Mouse (Mus musculus) embryonic facial prominence, embryonic 14.5 days (tissue): ENCODE data around the gene Otulin. TPM values are rescaled to one million over a fixed set of nuclear protein-coding genes. Genes with fewer than 3 reads are reported as not detected.

Source experiments
- ATAC-seq: fragments of 200-750 bp; cut with Nextera tagmentation; 2 replicates; pipeline ENCODE4 v1.8.0; 2017; ENCODE audit warnings: low read depth, moderate number of reproducible peaks, moderate TSS enrichment
- DNase-seq: peaks from one replicate; pipeline ENCODE4 v3.0.0-alpha.2; 2015; ENCODE audit warnings: low spot score
- H3K27ac ChIP-seq: fragments of 300-500 bp; sonication (generic); replicated peaks from 2 replicates; pipeline ENCODE4 v1.5.1; 2014; ENCODE audit warnings: low read depth, mild to moderate bottlenecking, low read length, moderate library complexity
- H3K27me3 ChIP-seq: fragments of 300-500 bp; sonication (generic); replicated peaks from 2 replicates; pipeline ENCODE4 v1.6.1; 2014; ENCODE audit warnings: low read length; ENCODE audit not compliant: control insufficient read depth, insufficient read depth
- H3K36me3 ChIP-seq: fragments of 300-500 bp; sonication (generic); 2 replicates; pipeline ENCODE4 v1.6.1; 2014; ENCODE audit warnings: low read length, mixed read lengths; ENCODE audit not compliant: control insufficient read depth, insufficient read depth
- H3K4me1 ChIP-seq: fragments of 300-500 bp; sonication (generic); 2 replicates; pipeline ENCODE4 v1.6.1; 2014; ENCODE audit warnings: antibody characterized with exemption, low read length; ENCODE audit not compliant: control insufficient read depth, insufficient read depth
- H3K4me2 ChIP-seq: fragments of 300-500 bp; sonication (generic); 2 replicates; pipeline ENCODE4 v1.6.1; 2014; ENCODE audit warnings: low read depth, mild to moderate bottlenecking, low read length, moderate library complexity, mixed read lengths
- H3K4me3 ChIP-seq: fragments of 300-500 bp; sonication (generic); 2 replicates; pipeline ENCODE4 v1.5.1; 2014; ENCODE audit warnings: low read depth, mild to moderate bottlenecking, low read length
- H3K9ac ChIP-seq: fragments of 300-500 bp; sonication (generic); 2 replicates; pipeline ENCODE4 v1.6.1; 2014; ENCODE audit warnings: low read depth, mild to moderate bottlenecking, low read length, moderate library complexity, mixed read lengths
- H3K9me3 ChIP-seq: fragments of 300-500 bp; sonication (generic); 2 replicates; pipeline ENCODE4 v1.6.1; 2016; ENCODE audit warnings: low read length; ENCODE audit not compliant: control insufficient read depth
- WGBS: fragments of 180-500 bp; shearing (Covaris S2); extraction: QIAGEN DNeasy Blood & Tissue Kit; methylation state at CpG from one replicate; pipeline ENCODE4 v1.1.7; 2014; 5-methylcytosine and 5-hydroxymethylcytosine counted together
- polyA plus RNA-seq: library from polyadenylated mRNA; unstranded; fragments of >200 nt; fragmentation: Nextera tagmentation; extraction: Ambion mirVana; gene quantifications from 2 replicates; pipeline ENCODE4 v1.2.1, GENCODE M21; 2014

The Otulin gene
- polyA plus RNA-seq, 1 experiment from 2014 or later: 39.7 TPM

GRCm38 (mm10) chr15:27537519-27538223, 92.8 kb downstream of the Otulin start:
- H3K9ac ChIP-seq: no peak overlapping the region

DNA sequence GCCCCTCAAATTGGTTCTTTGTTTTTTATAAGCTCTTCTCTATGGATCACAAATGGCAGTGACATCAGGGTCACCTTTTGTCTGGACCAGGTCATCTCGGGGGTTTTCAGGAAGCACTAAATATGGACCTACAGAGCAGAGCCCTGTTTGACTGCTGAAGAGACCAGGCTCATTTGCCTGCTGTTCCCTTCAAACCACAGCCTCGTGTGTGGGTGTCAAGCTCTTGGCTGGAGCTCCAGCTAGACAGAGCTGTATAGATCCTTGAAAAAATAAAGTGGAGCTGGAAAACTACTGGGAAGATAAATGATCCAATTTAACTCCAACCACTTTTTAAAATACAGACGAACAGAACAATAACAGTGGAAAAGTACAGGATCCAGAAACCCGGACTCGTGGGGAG, 93.7 kb downstream of the Otulin start:
- Histone ChIP-seq H3K9ac (no peak overlapping the region), H3K4me1 (no peaks in the 10 kb centered on the region), H3K9me3 (no peaks in the 10 kb centered on the region), H3K36me3 (no peaks in the 10 kb centered on the region), H3K27me3 (no peaks in the 10 kb centered on the region), H3K27ac (no peak overlapping the region), H3K4me3 (no peak overlapping the region), H3K4me2 (no peak overlapping the region)
- 47% methylated on average over 5 of the region's 5 CpGs for WGBS
- DNase-seq (no peak), ATAC-seq (no peak)

More at GRCm38 (mm10) chr15:27537519-27538223, 92.8 kb downstream of the Otulin start:
- 73% methylated on average over 4 of the region's 4 CpGs for WGBS
- no peak overlapping the region for H3K27ac ChIP-seq
- H3K4me1 ChIP-seq: no peaks in the 10 kb centered on the region
- DNase-seq (no peak), ATAC-seq (no peak)
- no peaks in the 10 kb centered on the region for H3K27me3 ChIP-seq
- H3K36me3 ChIP-seq: no peaks in the 10 kb centered on the region
- no peaks in the 10 kb centered on the region for H3K9me3 ChIP-seq
- no peak overlapping the region for H3K4me2 ChIP-seq
- H3K4me3 ChIP-seq: no peak overlapping the region

- H3K4me2 ChIP-seq: no peak overlapping the region
- H3K36me3 ChIP-seq: no peaks in the 10 kb centered on the region
- no peaks in the 10 kb centered on the region for H3K27me3 ChIP-seq
- H3K4me3 ChIP-seq: no peak overlapping the region
- H3K9ac ChIP-seq: no peak overlapping the region
- 89% methylated on average over 7 of the region's 7 CpGs for WGBS
- H3K9me3 ChIP-seq: no peaks in the 10 kb centered on the region
- ATAC-seq (no peak), DNase-seq (no peak)
- H3K27ac ChIP-seq: no peak overlapping the region
- no peaks in the 10 kb centered on the region for H3K4me1 ChIP-seq
These were observed 94.3 kb downstream of the Otulin start for GRCm38 (mm10) chr15:27536186-27536585.

GRCm38 (mm10) chr15:27535681-27536080, 94.8 kb downstream of the Otulin start:
- no peak overlapping the region for H3K4me2 ChIP-seq
- H3K27ac ChIP-seq: no peak overlapping the region
- DNase-seq: no peak
- H3K4me3 ChIP-seq: no peak overlapping the region
- no peak overlapping the region for H3K9ac ChIP-seq
- no peaks in the 10 kb centered on the region for H3K4me1 ChIP-seq
- 88% methylated on average over 4 of the region's 4 CpGs for WGBS
- H3K27me3 ChIP-seq: no peaks in the 10 kb centered on the region
- no peaks in the 10 kb centered on the region for H3K9me3 ChIP-seq
- H3K36me3 ChIP-seq: no peaks in the 10 kb centered on the region
- no peak for ATAC-seq

DNA sequence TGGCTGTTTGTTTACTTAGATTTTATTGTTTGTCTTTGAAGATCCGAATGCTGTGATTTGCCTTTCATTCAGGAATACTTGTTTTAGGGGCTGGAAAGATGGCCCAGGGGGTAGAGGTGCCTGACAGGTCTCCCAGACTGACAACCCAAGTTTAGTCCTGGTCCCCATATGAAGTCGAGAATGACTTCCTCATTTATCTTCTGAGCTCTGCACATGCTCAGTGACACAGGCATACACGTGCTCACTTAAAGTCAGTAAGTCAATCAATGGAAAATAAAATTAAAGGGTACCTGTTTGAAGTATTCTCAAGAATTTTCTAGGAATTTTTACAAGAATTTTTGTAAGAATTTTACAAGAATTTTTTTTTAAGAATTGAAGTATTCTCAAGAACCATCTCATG, 97.5 kb downstream of the Otulin start:
- Histone ChIP-seq H3K27ac (no peak overlapping the region), H3K27me3 (no peaks in the 10 kb centered on the region), H3K4me2 (no peak overlapping the region), H3K9ac (no peak overlapping the region), H3K4me1 (peaks cover 7% of the 10 kb centered on the region; the same call in 1 of the 2 replicates), H3K4me3 (no peak overlapping the region), H3K36me3 (no peaks in the 10 kb centered on the region), H3K9me3 (no peaks in the 10 kb centered on the region)
- WGBS: 62% methylated on average over 3 of the region's 3 CpGs
- DNase-seq (no peak), ATAC-seq (no peak)

DNA sequence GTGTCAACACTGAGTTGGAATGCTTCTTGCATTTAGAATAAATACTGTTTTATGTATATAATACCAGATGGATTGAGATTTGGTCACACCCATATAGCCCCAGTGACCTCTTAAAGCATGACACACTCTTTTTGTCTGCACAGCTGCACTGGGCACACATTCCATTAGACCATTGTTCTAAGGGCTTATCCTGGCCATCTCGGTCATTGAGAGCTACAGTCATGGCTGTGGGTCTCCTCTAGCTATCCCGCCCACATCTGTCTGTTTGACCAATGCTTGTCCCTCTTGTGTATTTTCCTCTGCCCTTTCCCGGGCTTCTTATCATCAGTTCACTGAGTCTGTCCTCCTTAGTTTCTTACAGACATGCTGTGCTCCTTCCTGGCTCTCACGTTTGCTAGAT, 100.5 kb downstream of the Otulin start:
- ATAC-seq (0 out of 2 replicates have a peak, but pooled peaks have one; percentile 26), DNase-seq (no peak)
- 71% methylated on average over 4 of the region's 4 CpGs for WGBS
- Histone ChIP-seq H3K27me3 (no peaks in the 10 kb centered on the region), H3K4me2 (no peak overlapping the region), H3K9me3 (no peaks in the 10 kb centered on the region), H3K27ac (no peak overlapping the region), H3K36me3 (no peaks in the 10 kb centered on the region), H3K4me3 (no peak overlapping the region), H3K4me1 (peaks cover 7% of the 10 kb centered on the region; the same call in 1 of the 2 replicates), H3K9ac (no peak overlapping the region)

- Histone ChIP-seq H3K4me2 (no peak overlapping the region), H3K36me3 (no peaks in the 10 kb centered on the region), H3K9ac (no peak overlapping the region), H3K4me1 (peaks cover 7% of the 10 kb centered on the region; the same call in 1 of the 2 replicates), H3K9me3 (no peaks in the 10 kb centered on the region), H3K4me3 (no peak overlapping the region), H3K27ac (no peak overlapping the region), H3K27me3 (no peaks in the 10 kb centered on the region)
- DNase-seq: no peak
- no peak for ATAC-seq
- 66% methylated on average over 4 of the region's 4 CpGs for WGBS
These were observed 101.6 kb downstream of the Otulin start for GRCm38 (mm10) chr15:27528896-27529295.

DNA sequence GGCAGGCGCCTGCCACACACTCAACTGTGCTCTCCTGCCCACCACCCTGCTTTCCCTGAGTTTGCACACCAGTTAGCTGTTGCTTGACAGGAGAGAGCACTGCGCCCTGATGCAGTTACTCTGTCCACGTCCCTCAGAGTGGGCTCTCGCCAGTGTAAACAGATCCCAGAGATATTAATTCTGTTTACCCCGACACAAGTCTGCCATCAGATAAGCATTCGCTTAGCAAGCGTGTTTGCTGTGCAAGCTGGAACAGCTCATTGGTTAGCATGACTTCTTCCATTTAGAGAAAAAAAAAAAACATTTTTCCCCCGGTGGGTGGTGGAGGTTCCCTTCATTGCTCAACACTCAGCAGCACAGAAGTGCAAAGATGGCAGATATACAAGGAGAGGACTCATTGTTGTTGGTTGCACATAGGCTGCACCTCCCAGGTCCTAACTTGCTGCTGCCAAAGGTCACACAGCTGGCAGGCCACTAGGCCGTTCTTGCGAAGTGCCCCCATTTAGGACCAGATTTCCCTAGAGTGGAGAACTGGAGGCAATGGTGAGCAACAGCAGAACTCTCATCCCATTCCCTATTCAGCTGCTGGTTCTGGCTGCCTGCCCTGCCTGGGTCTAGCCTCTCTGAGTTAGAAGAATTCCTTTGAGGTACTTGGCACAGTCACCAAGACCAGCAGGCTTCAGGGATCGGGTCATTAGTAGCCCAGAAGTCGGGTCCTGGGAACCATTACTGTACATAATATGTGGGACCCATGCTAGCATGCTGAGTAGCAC, 105.1 kb downstream of the Otulin start:
- ATAC-seq (no peak), DNase-seq (no peak)
- Histone ChIP-seq H3K9me3 (no peaks in the 10 kb centered on the region), H3K36me3 (no peaks in the 10 kb centered on the region), H3K4me2 (no peak overlapping the region), H3K27ac (no peak overlapping the region), H3K4me3 (no peak overlapping the region), H3K4me1 (peaks cover 7% of the 10 kb centered on the region; the same call in 1 of the 2 replicates), H3K9ac (no peak overlapping the region), H3K27me3 (no peaks in the 10 kb centered on the region)
- 66% methylated on average over 12 of the region's 12 CpGs for WGBS
